Mouse (Mus musculus) heart, embryonic 15.5 days (tissue): Measurements from ENCODE around the gene Cenpx. TPM values are rescaled to one million over a fixed set of nuclear protein-coding genes. Genes with fewer than 3 reads are reported as not detected.
"Not testable (repeated sequence)": the region's sequence is repeated elsewhere in the genome, so short reads cannot be mapped to it uniquely, and the experiment has no call there.

Experiments
- ATAC-seq: fragments of 200-750 bp; cut with Nextera tagmentation; replicated peaks from 2 replicates; pipeline ENCODE4 v1.8.0; 2017; ENCODE audit warnings: low read depth, moderate TSS enrichment; ENCODE audit not compliant: insufficient number of reproducible peaks, insufficient read depth, low FRiP score
- H3K27ac ChIP-seq: fragments of 300-500 bp; sonication (generic); 2 replicates; pipeline ENCODE4 v1.5.1; 2015; ENCODE audit warnings: mild to moderate bottlenecking, inconsistent platforms
- H3K27me3 ChIP-seq: fragments of 300-500 bp; sonication (generic); 2 replicates; pipeline ENCODE4 v1.6.1; 2015; ENCODE audit warnings: inconsistent platforms
- H3K36me3 ChIP-seq: fragments of 300-500 bp; sonication (generic); 2 replicates; pipeline ENCODE4 v1.6.1; 2015; ENCODE audit warnings: mild to moderate bottlenecking, inconsistent platforms
- H3K4me1 ChIP-seq: fragments of 300-500 bp; sonication (generic); replicated peaks from 2 replicates; pipeline ENCODE4 v1.6.1; 2015; ENCODE audit warnings: inconsistent platforms
- H3K4me2 ChIP-seq: fragments of 300-500 bp; sonication (generic); 2 replicates; pipeline ENCODE4 v1.6.1; 2015; ENCODE audit warnings: inconsistent platforms, mild to moderate bottlenecking, moderate library complexity
- H3K4me3 ChIP-seq: fragments of 300-500 bp; sonication (generic); 2 replicates; pipeline ENCODE4 v1.5.1; 2015; ENCODE audit warnings: mild to moderate bottlenecking, inconsistent platforms
- H3K9ac ChIP-seq: fragments of 300-500 bp; sonication (generic); 2 replicates; pipeline ENCODE4 v1.6.1; 2015; ENCODE audit warnings: mild to moderate bottlenecking, inconsistent platforms
- H3K9me3 ChIP-seq: fragments of 300-500 bp; sonication (generic); replicated peaks from 2 replicates; pipeline ENCODE4 v1.6.1; 2016; ENCODE audit warnings: inconsistent platforms
- WGBS: fragments of 180-500 bp; shearing (Covaris S2); methylation state at CpG from one replicate; pipeline ENCODE4 v1.1.7; 2015; ENCODE audit warnings: mixed read lengths; 5-methylcytosine and 5-hydroxymethylcytosine counted together
- polyA plus RNA-seq: library from polyadenylated mRNA; unstranded; fragments of >200 nt; fragmentation: Nextera tagmentation; extraction: Ambion mirVana; gene quantifications from 2 replicates; pipeline ENCODE4 v1.2.1, GENCODE M21; 2015

Cenpx gene
- polyA plus RNA-seq, 1 experiment from 2014 or later: 111 TPM

- no peak for ATAC-seq
- H3K4me1 ChIP-seq: peaks cover 6% of the 10 kb centered on the region
- 47% methylated on average over 6 of the region's 6 CpGs for WGBS
These were observed 20.0 kb upstream of the Cenpx start for GRCm38 (mm10) chr11:120733521-120733920.

GRCm38 (mm10) chr11:120731858-120732680, 18.5 kb upstream of the Cenpx start, which contains the start of gene Cbr2:
Cbr2 (minus strand) TSS chr11:120732114.
- H3K4me2 ChIP-seq: no peak within 1 kb of the TSS
- peaks cover 6% of the 10 kb centered on the region for H3K4me1 ChIP-seq
- H3K4me3 ChIP-seq: no peak within 1 kb of the TSS
- 58% methylated on average over 12 of the region's 12 CpGs for WGBS
- H3K9me3 ChIP-seq: no peaks in the 10 kb centered on the region
- H3K27ac ChIP-seq: peak within 1 kb of the TSS; percentile 49
- no peaks in the 10 kb centered on the region for H3K36me3 ChIP-seq
- no peak within 1 kb of the TSS for H3K9ac ChIP-seq
- ATAC-seq: no peak
- H3K27me3 ChIP-seq: peaks cover 20% of the 10 kb centered on the region; the same call in 1 of the 2 replicates

More at GRCm38 (mm10) chr11:120733521-120733920, 20.0 kb upstream of the Cenpx start:
- Histone ChIP-seq H3K4me2 (no peak overlapping the region), H3K4me3 (no peak overlapping the region), H3K9me3 (no peaks in the 10 kb centered on the region), H3K27me3 (peaks cover 15% of the 10 kb centered on the region; the same call in 1 of the 2 replicates), H3K9ac (no peak overlapping the region), H3K27ac (no peak overlapping the region), H3K36me3 (no peaks in the 10 kb centered on the region)

GRCm38 (mm10) chr11:120731395-120731794, 17.9 kb upstream of the Cenpx start:
- Histone ChIP-seq H3K4me2 (no peak overlapping the region), H3K27me3 (peaks cover 21% of the 10 kb centered on the region), H3K4me3 (no peak overlapping the region), H3K4me1 (peaks cover 12% of the 10 kb centered on the region), H3K9ac (no peak overlapping the region), H3K36me3 (no peaks in the 10 kb centered on the region), H3K9me3 (no peaks in the 10 kb centered on the region), H3K27ac (no peak overlapping the region)
- ATAC-seq: no peak
- WGBS: 97% methylated on average over 1 of the region's 1 CpGs

- Histone ChIP-seq H3K9ac (no peak overlapping the region), H3K9me3 (no peaks in the 10 kb centered on the region), H3K4me3 (no peak overlapping the region), H3K4me2 (no peak overlapping the region), H3K27me3 (peaks cover 31% of the 10 kb centered on the region), H3K4me1 (peaks cover 15% of the 10 kb centered on the region), H3K27ac (no peak overlapping the region), H3K36me3 (no peaks in the 10 kb centered on the region)
- no peak for ATAC-seq
- 87% methylated on average over 10 of the region's 10 CpGs for whole genome bisulfite sequencing
These were observed 16.9 kb upstream of the Cenpx start for GRCm38 (mm10) chr11:120730331-120730870.

DNA sequence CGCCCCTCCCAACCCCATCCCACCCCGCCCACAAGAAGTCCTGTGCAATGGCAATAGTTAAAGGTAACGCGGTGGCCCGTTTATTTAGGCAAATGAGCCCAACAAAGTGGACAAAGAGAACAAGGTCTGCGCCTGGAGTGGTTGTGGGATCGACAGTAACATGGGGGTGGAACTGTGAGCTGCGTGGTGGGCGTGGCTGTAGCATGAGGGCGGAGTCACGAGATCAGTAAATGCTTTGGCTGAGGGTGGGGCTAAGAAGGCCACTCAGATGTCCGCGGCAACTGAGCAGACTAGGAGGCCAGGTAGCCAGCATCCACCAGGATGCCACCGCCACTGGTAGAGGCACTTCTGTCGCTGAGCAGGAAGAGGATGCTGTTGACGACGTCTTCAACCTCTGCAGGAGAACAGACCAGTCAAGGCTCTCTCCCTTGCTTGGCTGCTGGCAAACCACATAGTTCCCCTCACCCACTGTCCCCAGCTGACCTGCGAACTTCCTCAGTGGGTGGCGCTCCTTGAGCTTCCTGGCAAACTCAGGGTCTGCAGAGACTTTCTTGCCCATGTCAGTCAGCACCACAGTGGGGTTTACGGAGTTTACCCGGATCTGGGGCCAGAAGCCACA, 16.0 kb upstream of the Cenpx start:
- H3K4me3 ChIP-seq, H3K9ac ChIP-seq, H3K36me3 ChIP-seq, H3K27ac ChIP-seq, ATAC-seq, H3K9me3 ChIP-seq: not testable (repeated sequence)
- peak overlapping the region; percentile 16; the same call in 1 of the 2 replicates for H3K4me2 ChIP-seq
- peaks cover 38% of the 10 kb centered on the region for H3K27me3 ChIP-seq
- peaks cover 15% of the 10 kb centered on the region for H3K4me1 ChIP-seq
- 3% methylated on average over 17 of the region's 21 CpGs for WGBS

GRCm38 (mm10) chr11:120728530-120729240, 15.1 kb upstream of the Cenpx start:
- Histone ChIP-seq H3K4me2 (no peak overlapping the region), H3K27me3 (peaks cover 42% of the 10 kb centered on the region), H3K27ac (no peak overlapping the region), H3K9ac (no peak overlapping the region), H3K36me3 (no peaks in the 10 kb centered on the region), H3K9me3 (no peaks in the 10 kb centered on the region), H3K4me3 (no peak overlapping the region), H3K4me1 (peaks cover 15% of the 10 kb centered on the region)
- WGBS: 64% methylated on average over 11 of the region's 11 CpGs
- no peak for ATAC-seq

DNA sequence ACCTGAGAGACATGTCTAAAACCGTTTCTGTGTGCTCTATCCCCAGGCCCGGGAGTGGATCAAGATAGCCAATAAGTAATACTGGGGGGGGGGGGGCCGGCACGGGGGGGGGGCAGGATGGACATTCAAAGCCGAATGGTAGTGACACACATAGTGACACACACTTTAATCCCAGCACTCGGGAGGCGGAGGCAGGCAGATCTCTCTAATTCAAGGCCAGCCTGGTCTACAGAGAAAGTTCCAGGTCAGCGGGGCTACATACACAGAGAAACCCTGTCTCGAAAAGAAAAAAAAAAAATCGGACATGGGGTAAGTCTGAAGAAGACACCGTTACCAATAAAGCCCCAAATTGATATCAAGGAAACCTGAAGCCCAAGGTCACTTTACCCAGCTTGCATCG, 14.0 kb upstream of the Cenpx start:
- Histone ChIP-seq H3K4me2 (peak overlapping the region; percentile 86; the same call in 1 of the 2 replicates), H3K4me1 (peaks cover 15% of the 10 kb centered on the region), H3K4me3 (no peak overlapping the region), H3K36me3 (no peaks in the 10 kb centered on the region), H3K9ac (no peak overlapping the region), H3K9me3 (no peaks in the 10 kb centered on the region), H3K27me3 (peaks cover 48% of the 10 kb centered on the region), H3K27ac (no peak overlapping the region)
- WGBS: 64% methylated on average over 12 of the region's 12 CpGs
- ATAC-seq: no peak

DNA sequence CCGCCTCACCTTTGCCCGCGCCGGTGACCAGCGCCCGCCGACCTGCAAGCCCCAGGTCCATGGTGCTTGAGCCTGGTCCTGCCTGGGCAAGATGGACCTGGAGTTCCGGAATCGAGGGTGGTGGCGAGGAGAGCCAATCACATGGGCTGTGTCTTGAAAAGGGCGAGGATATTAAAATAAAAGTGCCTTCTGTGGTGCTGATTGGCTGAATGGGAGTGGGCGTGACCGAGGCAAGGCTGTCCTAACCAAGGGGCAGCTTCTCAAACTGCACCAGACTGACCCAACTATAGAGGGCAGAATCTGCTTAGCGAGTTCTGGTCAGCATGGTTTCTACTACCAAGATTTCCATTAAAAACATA, 13.6 kb upstream of the Cenpx start, which contains the start of gene Dcxr:
TSS of gene Dcxr (minus strand) at position 113 of the 359 bp plus-strand sequence.
- peak; percentile 86 for ATAC-seq
- under 1% methylated on average over 14 of the region's 14 CpGs for WGBS
- Histone ChIP-seq H3K4me2 (peak within 1 kb of the TSS; percentile 86), H3K27me3 (peaks cover 52% of the 10 kb centered on the region), H3K4me1 (peaks cover 11% of the 10 kb centered on the region), H3K27ac (no peak within 1 kb of the TSS), H3K9me3 (no peaks in the 10 kb centered on the region), H3K4me3 (peak within 1 kb of the TSS; percentile 67), H3K36me3 (no peaks in the 10 kb centered on the region), H3K9ac (peak within 1 kb of the TSS; percentile 61)

DNA sequence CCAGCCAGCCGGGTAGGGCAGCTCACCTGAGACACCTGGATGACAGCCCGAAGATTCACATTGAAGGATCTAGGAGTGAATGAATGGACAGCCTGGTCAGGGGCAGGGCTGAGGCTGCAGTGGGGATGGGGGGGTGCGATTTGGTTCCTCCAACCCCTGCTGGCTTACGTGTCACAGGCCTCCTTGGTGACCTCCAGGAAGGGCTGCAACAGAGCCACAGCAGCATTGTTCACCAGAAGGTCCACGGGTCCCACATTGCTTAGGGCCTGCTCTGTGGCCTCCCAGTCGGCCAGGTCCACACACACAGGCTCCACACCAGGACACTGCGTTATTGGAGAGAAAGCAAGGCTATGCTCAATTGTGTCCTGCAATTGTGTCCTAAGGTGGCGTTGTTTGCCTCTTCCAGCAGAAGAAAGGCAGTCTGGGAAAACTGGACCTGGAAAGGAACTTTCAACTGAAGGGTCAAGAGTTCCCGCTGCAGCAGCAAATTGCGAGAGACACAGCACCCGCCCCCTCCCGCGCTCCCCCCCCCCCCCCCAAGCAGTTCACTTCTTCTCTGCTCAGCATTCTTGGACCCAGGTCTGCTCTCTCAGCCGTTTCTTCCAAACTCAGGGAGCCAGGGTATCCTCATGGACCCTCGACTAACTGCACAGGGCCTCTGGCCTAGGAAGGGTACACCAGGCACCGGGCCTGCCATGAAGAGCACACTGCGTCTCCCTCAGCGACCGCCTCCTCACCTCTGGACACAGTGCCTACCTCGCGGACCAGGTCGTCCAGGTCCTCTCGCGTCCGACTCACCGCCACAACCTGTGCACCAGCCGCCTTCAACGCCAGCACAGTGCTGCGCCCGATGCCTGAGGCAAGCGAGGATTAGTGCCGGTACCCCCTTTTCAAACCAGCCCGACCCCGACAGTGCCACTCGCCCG, 13.0 kb upstream of the Cenpx start:
- H3K36me3 ChIP-seq: no peaks in the 10 kb centered on the region
- H3K4me1 ChIP-seq: peaks cover 16% of the 10 kb centered on the region
- H3K27ac ChIP-seq: no peak overlapping the region
- no peaks in the 10 kb centered on the region for H3K9me3 ChIP-seq
- 20% methylated on average over 35 of the region's 36 CpGs for WGBS
- peaks cover 58% of the 10 kb centered on the region for H3K27me3 ChIP-seq
- H3K4me3 ChIP-seq: peak overlapping the region; percentile 67
- peak overlapping the region; percentile 86 for H3K4me2 ChIP-seq
- peak overlapping the region; percentile 61 for H3K9ac ChIP-seq
- ATAC-seq: peak; percentile 8; the same call in 1 of the 2 replicates

DNA sequence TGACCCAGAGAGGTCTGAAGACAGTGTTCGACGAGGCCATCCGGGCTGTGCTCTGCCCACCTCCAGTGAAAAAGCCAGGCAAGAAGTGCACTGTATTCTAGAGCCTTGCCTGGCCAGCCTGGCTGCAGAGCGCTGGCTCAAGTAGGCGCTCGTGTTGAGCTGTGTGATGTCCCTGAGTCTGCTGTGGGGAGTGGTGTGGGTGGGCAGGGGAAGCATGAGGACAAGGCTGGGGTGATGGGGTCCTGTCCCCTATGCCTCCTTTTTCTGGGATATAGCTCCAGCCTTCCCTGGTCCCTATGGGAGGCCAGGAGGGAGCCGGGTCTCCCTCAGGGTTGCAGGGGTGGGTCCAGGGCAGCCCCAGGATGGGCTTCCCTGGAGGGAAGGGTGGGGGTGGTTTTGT, 10.0 kb upstream of the Cenpx start:
- WGBS: 85% methylated on average over 7 of the region's 7 CpGs
- Histone ChIP-seq H3K4me1 (peaks cover 27% of the 10 kb centered on the region), H3K9me3 (no peaks in the 10 kb centered on the region), H3K27me3 (peaks cover 53% of the 10 kb centered on the region), H3K36me3 (peaks cover 16% of the 10 kb centered on the region; the same call in 1 of the 2 replicates), H3K4me2 (no peak overlapping the region), H3K9ac (no peak overlapping the region), H3K4me3 (no peak overlapping the region), H3K27ac (no peak overlapping the region)
- no peak for ATAC-seq
